Mouse (Mus musculus) limb, embryonic 14.5 days (tissue): ENCODE results near the gene Mrvi1. TPM values are rescaled to one million over a fixed set of nuclear protein-coding genes. Genes with fewer than 3 reads are reported as not detected.

Experiments
- ATAC-seq: fragments of 200-750 bp; cut with Nextera tagmentation; 2 replicates; pipeline ENCODE4 v1.8.0; 2017; ENCODE audit warnings: low read depth, moderate number of reproducible peaks, moderate TSS enrichment; ENCODE audit not compliant: low FRiP score
- DNase-seq: peaks from one replicate; pipeline ENCODE4 v3.0.0-alpha.2; 2015; ENCODE audit warnings: low spot score
- H3K27ac ChIP-seq: fragments of 300-500 bp; sonication (generic); replicated peaks from 2 replicates; pipeline ENCODE4 v1.5.1; 2014; ENCODE audit warnings: low read depth, mild to moderate bottlenecking, low read length, moderate library complexity, mixed read lengths
- H3K27me3 ChIP-seq: fragments of 300-500 bp; sonication (generic); 2 replicates; pipeline ENCODE4 v1.6.1; 2014; ENCODE audit warnings: low read length, mixed read lengths; ENCODE audit not compliant: control insufficient read depth, insufficient read depth
- H3K36me3 ChIP-seq: fragments of 300-500 bp; sonication (generic); 2 replicates; pipeline ENCODE4 v1.6.1; 2014; ENCODE audit warnings: mild to moderate bottlenecking, low read length, moderate library complexity, mixed read lengths; ENCODE audit not compliant: control insufficient read depth, insufficient read depth
- H3K4me1 ChIP-seq: fragments of 300-500 bp; sonication (generic); 2 replicates; pipeline ENCODE4 v1.6.1; 2014; ENCODE audit warnings: antibody characterized with exemption, low read length, mixed read lengths; ENCODE audit not compliant: control insufficient read depth, insufficient read depth
- H3K4me2 ChIP-seq: fragments of 300-500 bp; sonication (generic); replicated peaks from 2 replicates; pipeline ENCODE4 v1.6.1; 2014; ENCODE audit warnings: low read depth, mild to moderate bottlenecking, low read length, moderate library complexity; ENCODE audit not compliant: severe bottlenecking
- H3K4me3 ChIP-seq: fragments of 300-500 bp; sonication (generic); replicated peaks from 2 replicates; pipeline ENCODE4 v1.5.1; 2014; ENCODE audit warnings: low read length
- H3K9ac ChIP-seq: fragments of 300-500 bp; sonication (generic); 2 replicates; pipeline ENCODE4 v1.6.1; 2014; ENCODE audit warnings: mild to moderate bottlenecking, low read depth, low read length, moderate library complexity; ENCODE audit not compliant: severe bottlenecking
- H3K9me3 ChIP-seq: fragments of 300-500 bp; sonication (generic); 2 replicates; pipeline ENCODE4 v1.6.1; 2016; ENCODE audit warnings: low read length; ENCODE audit not compliant: control insufficient read depth
- POLR2A ChIP-seq: fragments of 200-500 bp; IDR thresholded peaks from 2 replicates; pipeline ENCODE4 v1.8.0; 2012; ENCODE audit warnings: inconsistent platforms, mild to moderate bottlenecking, moderate library complexity, borderline replicate concordance; ENCODE audit not compliant: insufficient read depth, insufficient read length; ENCODE audit errors: extremely low read depth
- WGBS: fragments of 180-500 bp; shearing (Covaris S2); extraction: QIAGEN DNeasy Blood & Tissue Kit; methylation state at CpG from one replicate; pipeline ENCODE4 v1.1.7; 2014; 5-methylcytosine and 5-hydroxymethylcytosine counted together
- polyA plus RNA-seq, 2 experiments: library from polyadenylated mRNA; depleted of rRNA in 1 of 2; stranded (reverse) in 1 of 2; unstranded in 1 of 2; fragments of >200 nt; fragmentation: Nextera tagmentation in 1 of 2; extraction: Ambion mirVana in 1 of 2; gene quantifications; 2 replicates each; pipeline versions ENCODE4 v1.2.1 to v1.2.3; 2012 to 2014

Mrvi1 gene
- polyA plus RNA-seq, 2 experiments: 1.0 to 1.2 TPM

DNA sequence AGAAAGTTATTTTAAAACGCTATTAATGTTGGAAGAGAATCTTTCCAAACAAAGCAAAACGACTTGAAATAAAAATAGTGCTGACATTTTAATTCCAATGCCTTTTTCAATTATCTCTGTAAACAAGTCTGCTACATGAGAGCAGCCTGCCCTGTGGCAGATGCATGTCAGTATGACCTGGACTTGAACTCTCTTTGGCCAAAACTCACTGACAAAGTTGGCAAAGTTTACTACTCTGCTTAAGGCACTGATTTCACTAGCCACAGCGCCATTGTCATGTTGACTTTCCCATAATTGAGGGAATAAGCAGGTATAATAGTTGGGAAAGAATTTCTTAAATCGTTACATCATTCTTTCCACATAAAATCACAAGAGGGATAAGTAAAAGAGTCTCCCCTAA, 38.6 kb upstream of the Mrvi1 start:
- no peak for TF ChIP-seq POLR2A

DNA sequence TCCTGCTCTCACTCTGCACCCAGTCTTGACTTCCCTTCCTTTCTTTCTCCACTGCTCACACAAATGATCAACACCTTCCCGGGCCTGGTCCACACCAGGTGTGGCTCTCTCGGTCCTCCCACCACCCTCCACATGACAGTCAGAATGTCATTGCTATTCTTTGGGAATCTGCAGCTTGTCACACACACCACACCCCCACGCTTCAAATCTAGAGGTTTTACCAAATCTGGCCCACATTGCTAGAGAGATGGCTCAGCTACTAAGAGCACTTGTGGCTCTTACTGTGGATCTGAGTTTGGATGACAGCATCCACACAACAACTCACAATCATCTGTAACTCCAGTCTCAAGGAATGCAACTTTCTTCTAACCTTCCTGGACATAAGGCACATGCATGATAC, 34.7 kb upstream of the Mrvi1 start:
- no peaks in the 10 kb centered on the region for H3K27me3 ChIP-seq
- no peak overlapping the region for H3K9ac ChIP-seq
- no peak for ATAC-seq
- H3K4me1 ChIP-seq: no peaks in the 10 kb centered on the region
- H3K36me3 ChIP-seq: no peaks in the 10 kb centered on the region
- 73% methylated on average over 3 of the region's 3 CpGs for WGBS
- no peak overlapping the region for H3K27ac ChIP-seq
- no peak for TF ChIP-seq POLR2A
- no peak overlapping the region for H3K4me3 ChIP-seq
- no peak overlapping the region for H3K4me2 ChIP-seq
- H3K9me3 ChIP-seq: no peaks in the 10 kb centered on the region
- no peak for DNase-seq

More for the DNA sequence above, 38.6 kb upstream of the Mrvi1 start:
- no peak overlapping the region for H3K4me2 ChIP-seq
- DNase-seq: no peak
- no peak overlapping the region for H3K27ac ChIP-seq
- no peak overlapping the region for H3K4me3 ChIP-seq
- H3K27me3 ChIP-seq: no peaks in the 10 kb centered on the region
- 67% methylated on average over 4 of the region's 4 CpGs for WGBS
- H3K36me3 ChIP-seq: no peaks in the 10 kb centered on the region
- ATAC-seq: no peak
- no peak overlapping the region for H3K9ac ChIP-seq
- H3K4me1 ChIP-seq: no peaks in the 10 kb centered on the region
- no peaks in the 10 kb centered on the region for H3K9me3 ChIP-seq

- H3K36me3 ChIP-seq: no peaks in the 10 kb centered on the region
- no peaks in the 10 kb centered on the region for H3K9me3 ChIP-seq
- H3K27me3 ChIP-seq: no peaks in the 10 kb centered on the region
- no peak overlapping the region for H3K9ac ChIP-seq
- DNase-seq: no peak
- WGBS: 78% methylated on average over 5 of the region's 5 CpGs
- H3K4me3 ChIP-seq: no peak overlapping the region
- no peaks in the 10 kb centered on the region for H3K4me1 ChIP-seq
- ATAC-seq: no peak
- H3K4me2 ChIP-seq: no peak overlapping the region
- TF ChIP-seq POLR2A: no peak
- no peak overlapping the region for H3K27ac ChIP-seq
Measured at GRCm38 (mm10) chr7:111015731-111016130, 33.5 kb upstream of the Mrvi1 start.

- Histone ChIP-seq H3K4me1 (no peaks in the 10 kb centered on the region), H3K9ac (no peak overlapping the region), H3K27ac (no peak overlapping the region), H3K4me3 (no peak overlapping the region), H3K4me2 (no peak overlapping the region), H3K9me3 (no peaks in the 10 kb centered on the region), H3K27me3 (no peaks in the 10 kb centered on the region), H3K36me3 (no peaks in the 10 kb centered on the region)
- no peak for TF ChIP-seq POLR2A
- 24% methylated on average over 5 of the region's 5 CpGs for WGBS
- DNase-seq (peak; percentile 87), ATAC-seq (peak; percentile 82)
Measured at GRCm38 (mm10) chr7:111014893-111015292, 32.6 kb upstream of the Mrvi1 start.

DNA sequence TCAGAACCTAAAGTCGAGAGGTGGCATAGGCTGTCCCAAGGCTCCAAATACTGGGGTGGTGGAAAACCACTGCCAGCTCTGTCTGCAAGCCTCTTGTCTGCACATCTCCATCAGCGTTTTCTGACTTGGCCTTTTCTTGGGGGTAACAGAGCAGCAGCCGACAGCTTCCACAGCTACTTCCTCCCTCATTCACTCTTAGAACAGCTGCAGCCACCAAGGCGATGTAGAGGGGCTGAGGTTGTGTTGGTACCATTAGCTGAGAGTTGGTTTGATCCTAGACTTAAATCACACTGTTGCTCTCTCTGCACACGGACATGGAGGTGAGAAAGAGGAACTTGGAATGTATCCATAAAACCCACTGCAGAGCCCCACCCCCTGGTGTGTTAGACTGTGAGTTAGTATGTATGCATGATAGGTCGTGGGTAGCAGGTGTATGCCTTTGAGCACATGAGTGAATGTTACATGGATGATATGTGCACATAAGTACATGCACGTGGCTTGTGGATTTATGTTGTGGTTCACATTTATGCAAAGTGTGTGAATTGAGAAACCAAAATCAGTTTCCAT, 31.9 kb upstream of the Mrvi1 start:
- DNase-seq: no peak
- no peak for ATAC-seq

More for the DNA sequence above, 31.9 kb upstream of the Mrvi1 start:
- Histone ChIP-seq H3K36me3 (no peaks in the 10 kb centered on the region), H3K27ac (no peak overlapping the region), H3K4me1 (no peaks in the 10 kb centered on the region), H3K27me3 (no peaks in the 10 kb centered on the region), H3K9me3 (no peaks in the 10 kb centered on the region), H3K9ac (no peak overlapping the region), H3K4me3 (no peak overlapping the region), H3K4me2 (no peak overlapping the region)
- WGBS: 75% methylated on average over 7 of the region's 7 CpGs
- no peak for TF ChIP-seq POLR2A
